Mouse (Mus musculus): ENCODE measurements around the gene Spcs2. TPM values are rescaled to one million over a fixed set of nuclear protein-coding genes. Genes with fewer than 3 reads are reported as not detected.

The Spcs2 gene
- total and polyA plus RNA-seq, 3 experiments, result 203 to 272 (median 232) TPM

DNA sequence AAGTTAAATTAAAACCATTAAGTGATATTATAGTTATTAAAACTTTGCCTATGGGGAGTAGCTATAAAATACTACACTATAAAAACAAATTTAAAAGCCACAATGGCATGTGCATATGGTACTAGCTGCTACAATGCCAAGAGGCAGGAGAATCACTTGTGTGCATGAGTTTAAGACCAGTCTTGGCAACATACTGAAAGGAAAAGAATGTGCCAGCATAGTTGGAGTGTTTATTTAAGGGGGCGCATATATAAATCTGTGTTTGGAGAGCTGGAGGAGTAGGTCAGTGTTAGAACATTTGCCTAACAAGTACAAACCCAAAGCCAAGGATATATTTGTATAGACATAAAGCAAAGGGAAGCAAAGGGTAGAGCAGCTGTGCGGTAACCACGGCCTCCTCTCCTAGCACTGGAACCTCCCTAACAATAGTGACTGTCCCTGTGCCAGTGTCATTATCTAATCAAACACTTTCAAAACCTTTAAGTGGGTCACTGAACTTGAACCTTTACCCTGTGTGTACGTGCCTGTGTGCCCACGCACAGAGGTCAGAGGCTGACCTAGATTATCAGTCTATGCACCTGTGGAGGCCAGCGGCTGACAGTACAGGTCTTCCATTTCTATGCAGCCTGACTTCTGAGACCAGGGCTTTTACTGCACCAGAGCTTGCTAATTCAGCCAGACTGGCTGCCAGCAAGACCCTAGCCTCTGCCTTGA, 25.7 kb downstream of the Spcs2 start:
- DNase-seq (ENCODE audit: extremely low read depth), result no peak
- Histone ChIP-seq H3K4me3 (replicated peaks in 1 of 3; ENCODE audit: low read depth in 2 of 3, low read length in 2 of 3, poor library complexity in 1 of 3) (no peak overlapping the region), H3K27me3 (replicated peaks) (no peaks in the 10 kb centered on the region), H3K9ac (ENCODE audit: insufficient read depth, low read depth) (no peak overlapping the region), H3K79me2 (replicated peaks; ENCODE audit: control insufficient read depth, extremely low read depth, insufficient read depth, poor library complexity, severe bottlenecking) (peaks cover 6% of the 10 kb centered on the region; the same call in 1 of the 2 replicates), H3K9me3 (replicated peaks; ENCODE audit: low read length) (no peaks in the 10 kb centered on the region), H3K27ac (ENCODE audit: insufficient read depth, low read depth) (no peak overlapping the region), H3K4me2 (ENCODE audit: insufficient read depth, low read depth, poor library complexity, severe bottlenecking) (no peak overlapping the region), H3K4me1 (ENCODE audit: control insufficient read depth in 1 of 2, insufficient read depth in 2 of 2) (peaks cover 8 to 49% of the 10 kb centered on the region in 2 experiments; a peak in 3 of 4 replicates), H3K36me3 (replicated peaks in 1 of 2; ENCODE audit: control insufficient read depth in 1 of 2, insufficient read depth in 1 of 2, low read length in 1 of 2) (peaks cover 48 to 65% of the 10 kb centered on the region in 2 experiments)
- in situ Hi-C loops (cut with MboI; ENCODE audit: low pct_ligation_motif_present, low pct_unique_long_range_greater_than_20kb, low sequenced_read_pairs), result no loop called here
- dilution Hi-C loops (cut with MboI; ENCODE audit: extremely low pct_ligation_motif_present, extremely low pct_unique_long_range_greater_than_20kb, low sequenced_read_pairs), result no loop called here
- TF ChIP-seq USF2 (conservative IDR thresholded peaks at IDR 0.05; ENCODE audit: low read depth, low read length) (no peak), EP300 (IDR thresholded peaks at IDR 0.05; ENCODE audit: low read length) (no peak), ZC3H11A (IDR thresholded peaks at IDR 0.05; ENCODE audit: low read depth, low read length) (no peak), NRF1 (IDR thresholded peaks at IDR 0.05; ENCODE audit: low read depth, low read length) (no peak), TBP (conservative IDR thresholded peaks at IDR 0.05; ENCODE audit: low read depth, low read length) (no peak), RCOR1 (conservative IDR thresholded peaks at IDR 0.05; ENCODE audit: low read depth, low read length) (no peak), ZMIZ1 (IDR thresholded peaks at IDR 0.05; ENCODE audit: low read depth, low read length) (no peak), GABPA (IDR thresholded peaks at IDR 0.05; ENCODE audit: insufficient replicate concordance, low read depth, low read length) (no peak), ELF1 (IDR thresholded peaks at IDR 0.05; ENCODE audit: low read depth, low read length) (no peak), CTCF (conservative IDR thresholded peaks at IDR 0.05 in 1 of 2, IDR thresholded peaks at IDR 0.05 in 1 of 2; ENCODE audit: low read depth in 2 of 2, low read length in 2 of 2) (no peak), JUN (IDR thresholded peaks at IDR 0.05; ENCODE audit: insufficient read depth, low read depth, low read length) (no peak), MAFK (IDR thresholded peaks at IDR 0.05; ENCODE audit: insufficient replicate concordance, low read length) (no peak), NELFE (IDR thresholded peaks at IDR 0.05; ENCODE audit: low read depth, low read length) (no peak), RAD21 (IDR thresholded peaks at IDR 0.05; ENCODE audit: low read depth, low read length) (no peak), ZNF384 (IDR thresholded peaks at IDR 0.05; ENCODE audit: low read depth, low read length) (no peak), MAX (IDR thresholded peaks at IDR 0.05; ENCODE audit: low read length) (no peak), UBTF (IDR thresholded peaks at IDR 0.05; ENCODE audit: low read depth, low read length) (no peak)

DNA sequence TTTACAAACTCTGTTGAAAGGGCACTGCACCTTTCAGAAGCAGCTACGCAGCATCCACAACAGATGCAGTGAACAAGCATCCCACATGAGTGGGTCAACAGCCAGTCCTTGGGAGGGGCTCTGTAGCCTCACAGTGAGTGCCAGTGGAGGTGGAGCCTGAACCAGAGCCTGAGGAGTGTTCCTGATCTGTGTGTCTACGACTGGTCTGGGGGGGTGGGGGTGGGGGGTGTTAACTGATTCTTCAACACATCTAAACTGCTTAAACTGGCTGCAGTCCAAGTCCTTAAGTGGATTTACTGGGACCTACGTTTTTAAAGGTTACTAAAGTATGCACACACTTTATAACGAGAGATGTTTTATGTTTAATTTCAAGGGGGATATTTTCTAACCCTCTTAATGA, 26.5 kb downstream of the Spcs2 start:
- Histone ChIP-seq H3K9ac (ENCODE audit: insufficient read depth, low read depth) (no peak overlapping the region), H3K79me2 (replicated peaks; ENCODE audit: control insufficient read depth, extremely low read depth, insufficient read depth, poor library complexity, severe bottlenecking) (0 out of 2 replicates have a peak, but pooled peaks cover 2% of the 10 kb centered on the region), H3K4me1 (ENCODE audit: control insufficient read depth in 1 of 2, insufficient read depth in 2 of 2) (peaks cover 12 to 56% of the 10 kb centered on the region in 2 experiments; a peak in 3 of 4 replicates), H3K27ac (ENCODE audit: insufficient read depth, low read depth) (no peak overlapping the region), H3K36me3 (replicated peaks in 1 of 2; ENCODE audit: control insufficient read depth in 1 of 2, insufficient read depth in 1 of 2, low read length in 1 of 2) (peaks cover 42 to 58% of the 10 kb centered on the region in 2 experiments), H3K27me3 (replicated peaks) (no peaks in the 10 kb centered on the region), H3K9me3 (replicated peaks; ENCODE audit: low read length) (no peaks in the 10 kb centered on the region), H3K4me2 (ENCODE audit: insufficient read depth, low read depth, poor library complexity, severe bottlenecking) (no peak overlapping the region), H3K4me3 (replicated peaks in 1 of 3; ENCODE audit: low read depth in 2 of 3, low read length in 2 of 3, poor library complexity in 1 of 3) (no peak overlapping the region)
- dilution Hi-C loops (cut with MboI; ENCODE audit: extremely low pct_ligation_motif_present, extremely low pct_unique_long_range_greater_than_20kb, low sequenced_read_pairs), result no loop called here
- TF ChIP-seq RAD21 (IDR thresholded peaks at IDR 0.05; ENCODE audit: low read depth, low read length) (no peak), SMC3 (IDR thresholded peaks at IDR 0.05; ENCODE audit: low read depth, low read length) (no peak), JUN (IDR thresholded peaks at IDR 0.05; ENCODE audit: insufficient read depth, low read depth, low read length) (no peak), POLR2AphosphoS2 (IDR thresholded peaks at IDR 0.05; ENCODE audit: low read depth, low read length) (no peak), ZC3H11A (IDR thresholded peaks at IDR 0.05; ENCODE audit: low read depth, low read length) (no peak), CHD1 (IDR thresholded peaks at IDR 0.05; ENCODE audit: low read depth, low read length) (no peak), MYC (IDR thresholded peaks at IDR 0.05; ENCODE audit: low read depth, low read length) (no peak), E2F4 (IDR thresholded peaks at IDR 0.05; ENCODE audit: insufficient replicate concordance, low read depth, low read length) (no peak), MAFK (IDR thresholded peaks at IDR 0.05; ENCODE audit: insufficient replicate concordance, low read length) (no peak)
- in situ Hi-C loops (cut with MboI; ENCODE audit: low pct_ligation_motif_present, low pct_unique_long_range_greater_than_20kb, low sequenced_read_pairs), result no loop called here
- no peak for DNase-seq (ENCODE audit: extremely low read depth)
